Mouse (Mus musculus) heart, postnatal 0 days (tissue): ENCODE results near the gene Mreg. TPM values are rescaled to one million over a fixed set of nuclear protein-coding genes. Genes with fewer than 3 reads are reported as not detected.

Experiments
- ATAC-seq: fragments of 200-750 bp; cut with Nextera tagmentation; 2 replicates; pipeline ENCODE4 v1.8.0; 2017; ENCODE audit warnings: low read depth, moderate number of reproducible peaks, moderate library complexity; ENCODE audit not compliant: insufficient read depth
- DNase-seq: peaks from one replicate; pipeline ENCODE4 v3.0.0-alpha.2; 2016; ENCODE audit warnings: low spot score
- H3K27ac ChIP-seq: fragments of 300-500 bp; sonication (generic); 2 replicates; pipeline ENCODE4 v1.5.1; 2014; ENCODE audit warnings: low read depth, mild to moderate bottlenecking
- H3K27me3 ChIP-seq: fragments of 300-500 bp; sonication (generic); 2 replicates; pipeline ENCODE4 v1.6.1; 2014; ENCODE audit warnings: low read length, mixed read lengths; ENCODE audit not compliant: control insufficient read depth, insufficient read depth
- H3K36me3 ChIP-seq: fragments of 300-500 bp; sonication (generic); replicated peaks from 2 replicates; pipeline ENCODE4 v1.6.1; 2014; ENCODE audit warnings: low read length, mixed read lengths; ENCODE audit not compliant: control insufficient read depth, insufficient read depth
- H3K4me1 ChIP-seq: fragments of 300-500 bp; sonication (generic); 2 replicates; pipeline ENCODE4 v1.6.1; 2014; ENCODE audit warnings: antibody characterized with exemption; ENCODE audit not compliant: control insufficient read depth, insufficient read depth
- H3K4me2 ChIP-seq: fragments of 300-500 bp; sonication (generic); 2 replicates; pipeline ENCODE4 v1.6.1; 2014; ENCODE audit warnings: low read depth, mild to moderate bottlenecking, low read length, moderate library complexity
- H3K4me3 ChIP-seq: fragments of 300-500 bp; sonication (generic); 2 replicates; pipeline ENCODE4 v1.5.1; 2014; ENCODE audit warnings: low read depth, low read length
- H3K9ac ChIP-seq: fragments of 300-500 bp; sonication (generic); replicated peaks from 2 replicates; pipeline ENCODE4 v1.6.1; 2014; ENCODE audit warnings: low read depth, low read length, mixed read lengths
- H3K9me3 ChIP-seq: fragments of 300-500 bp; sonication (generic); replicated peaks from 2 replicates; pipeline ENCODE4 v1.6.1; 2016; ENCODE audit warnings: low read length; ENCODE audit not compliant: control insufficient read depth
- CTCF ChIP-seq: IDR thresholded peaks from 2 replicates; pipeline ENCODE4 v1.5.1; 2016; ENCODE audit warnings: antibody characterized with exemption, control low read depth, low read depth
- EP300 ChIP-seq: IDR thresholded peaks from 2 replicates; pipeline ENCODE4 v1.6.1; 2016; ENCODE audit warnings: antibody characterized with exemption, low read depth
- WGBS: fragments of 180-500 bp; shearing (Covaris S2); extraction: QIAGEN DNeasy Blood & Tissue Kit; methylation state at CpG from one replicate; pipeline ENCODE4 v1.1.7; 2014; 5-methylcytosine and 5-hydroxymethylcytosine counted together
- polyA plus RNA-seq: library from polyadenylated mRNA; unstranded; fragments of >200 nt; fragmentation: Nextera tagmentation; extraction: Ambion mirVana; gene quantifications from 2 replicates; pipeline ENCODE4 v1.2.1, GENCODE M21; 2015
- total RNA-seq: library from RNA; depleted of rRNA; stranded (reverse); fragments of >200 nt; gene quantifications from 2 replicates; pipeline ENCODE4 v1.2.3, GENCODE M21; 2014; ENCODE audit warnings: low replicate concordance; rRNA removed

The Mreg gene
- total and polyA plus RNA-seq, 2 experiments from 2014 or later: 9.5 to 12.5 TPM

DNA sequence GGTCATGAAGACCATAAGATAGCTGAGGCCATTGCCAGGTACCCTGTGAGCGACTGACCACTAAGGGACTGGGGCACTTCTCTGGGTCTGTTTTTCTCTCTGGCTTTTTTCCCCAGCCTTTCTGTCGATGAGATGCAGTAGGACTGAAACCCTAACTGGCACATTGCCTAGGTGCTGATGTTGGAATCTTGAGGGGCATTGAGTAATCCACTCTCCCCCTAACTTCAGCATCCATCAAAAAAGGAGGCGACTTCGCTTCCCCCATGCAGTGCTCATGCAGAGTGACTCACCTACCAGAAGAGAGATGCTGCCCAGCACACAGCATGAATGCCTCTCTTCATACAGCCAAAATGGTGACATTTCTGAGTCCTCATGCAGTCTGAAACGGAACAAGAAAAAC, 97.9 kb downstream of the Mreg start:
- H3K4me1 ChIP-seq: no peaks in the 10 kb centered on the region
- no peaks in the 10 kb centered on the region for H3K9me3 ChIP-seq
- no peak overlapping the region for H3K9ac ChIP-seq
- 74% methylated on average over 5 of the region's 5 CpGs for WGBS
- ATAC-seq (no peak), DNase-seq (no peak)
- no peak overlapping the region for H3K4me2 ChIP-seq
- no peak overlapping the region for H3K27ac ChIP-seq
- TF ChIP-seq EP300 (no peak), CTCF (no peak)
- H3K36me3 ChIP-seq: no peaks in the 10 kb centered on the region
- H3K27me3 ChIP-seq: no peaks in the 10 kb centered on the region
- H3K4me3 ChIP-seq: no peak overlapping the region

Other genes with a start within 250 kb of the Mreg start
- 0.95 and 8.1 TPM in 2 replicates for gene Pecr, start 72.0 kb upstream of the Mreg start, total RNA-seq
- gene Pecr, start 72.0 kb upstream of the Mreg start, polyA plus RNA-seq: 31.1 and 31.7 TPM in 2 replicates
- not detected in 2 replicates for gene Tmem169, start 72.1 kb upstream of the Mreg start, total RNA-seq
- 0.12 TPM in 1 of 2 replicates, not detected in the other for gene Tmem169, start 72.1 kb upstream of the Mreg start, polyA plus RNA-seq
- 12.6 and 14.5 TPM in 2 replicates for gene Xrcc5, start 95.1 kb upstream of the Mreg start, total RNA-seq
- 12.9 and 13.9 TPM in 2 replicates for gene Xrcc5, start 95.1 kb upstream of the Mreg start, polyA plus RNA-seq